Mouse (Mus musculus): ENCODE measurements at regions not wholly inside any gene's neighbourhood (a gene's known extent, or its start where the extent isn't known, plus 50 kb on each side); places are given as distances from the start of the nearest gene placed in this dataset.

DNA sequence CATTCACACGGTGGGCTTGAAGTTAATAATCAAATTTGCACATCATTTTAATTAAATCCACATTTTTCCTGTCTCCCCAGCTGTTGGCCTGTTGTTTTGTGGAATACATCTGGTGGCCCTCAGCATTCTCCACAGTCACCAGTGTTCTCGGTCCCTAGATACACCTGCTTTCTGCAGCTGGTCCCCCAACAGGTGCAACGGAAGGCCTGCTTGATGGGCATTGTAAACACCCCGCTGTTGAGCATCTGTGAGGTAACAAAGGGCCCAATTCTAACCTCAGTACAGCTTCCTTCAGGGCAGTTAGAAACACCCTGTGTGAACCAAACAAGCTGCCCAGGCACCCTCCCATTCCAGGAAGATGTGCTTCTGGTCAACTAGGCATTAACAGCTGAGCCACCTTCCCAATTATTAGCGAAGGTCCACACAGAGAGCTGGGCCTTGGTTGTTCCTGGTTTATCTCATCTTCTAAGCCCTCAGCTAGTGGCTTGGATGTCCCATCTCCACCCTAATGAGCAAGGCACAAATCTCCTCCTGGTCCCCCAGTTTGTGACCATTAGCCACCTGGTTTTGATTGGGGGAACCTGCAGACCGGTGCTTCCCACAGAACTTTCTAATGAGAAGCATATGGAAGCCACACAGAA lies 293.0 kb upstream of the Spred2 start:
- TF ChIP-seq CTCF (IDR thresholded peaks at IDR 0.05; ENCODE audit: borderline replicate concordance, extremely low read depth, insufficient read depth, insufficient read length), result no peak
- TF ChIP-seq POLR2A (IDR thresholded peaks at IDR 0.05; ENCODE audit: borderline replicate concordance, extremely low read depth, insufficient read depth, insufficient read length, poor library complexity, severe bottlenecking), result no peak

Measured in brain, embryonic 14.5 days (tissue).